Mouse (Mus musculus): Measurements from ENCODE around the gene Exoc6. TPM values are rescaled to one million over a fixed set of nuclear protein-coding genes. Genes with fewer than 3 reads are reported as not detected.

Exoc6 gene
- polyA plus RNA-seq, 1 experiment = 14.3 TPM

DNA sequence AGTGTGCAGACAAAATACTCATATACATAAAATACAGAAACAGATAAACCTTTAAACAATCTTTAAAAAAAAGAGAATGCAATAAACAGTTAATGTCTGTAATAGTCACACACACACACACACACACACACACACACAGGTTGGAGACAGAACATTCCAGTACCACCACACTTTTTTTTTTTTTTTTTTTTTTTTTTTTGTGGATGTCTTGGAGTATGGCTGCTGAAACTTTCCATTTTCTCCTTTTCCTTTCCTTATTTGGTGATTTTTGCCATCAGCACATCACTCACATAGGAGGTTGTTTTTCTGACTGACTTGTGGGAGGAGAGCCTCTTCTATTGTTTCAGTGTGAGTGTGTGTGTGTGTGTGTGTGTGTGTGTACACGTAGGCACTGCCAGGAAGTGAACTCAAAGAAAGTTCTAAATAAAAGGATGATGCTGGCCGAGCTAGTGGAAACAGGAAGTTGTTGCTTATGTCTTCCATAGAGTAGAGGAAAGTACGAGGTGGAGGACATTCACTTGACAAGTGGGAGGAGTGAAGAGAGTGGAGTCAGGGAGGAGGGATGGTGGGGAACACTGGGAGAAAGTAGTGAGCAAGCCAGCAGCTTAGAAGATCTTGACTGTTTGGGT, 15.4 kb upstream of the Exoc6 start:
- H3K4me3 ChIP-seq (ENCODE audit: low read depth, low read length) = no peak overlapping the region
- H3K27me3 ChIP-seq (ENCODE audit: control insufficient read depth, insufficient read depth, low read length, poor library complexity, severe bottlenecking) = no peaks in the 10 kb centered on the region; the same call in 1 of the 2 replicates
- TF ChIP-seq CTCF (IDR thresholded peaks at IDR 0.05; ENCODE audit: low read depth, low read length) (no peak), EP300 (IDR thresholded peaks at IDR 0.05; ENCODE audit: insufficient read depth, low read depth, low read length) (no peak), POLR2A (IDR thresholded peaks at IDR 0.05; ENCODE audit: insufficient read depth, low read length) (no peak)
- H3K9me3 ChIP-seq (replicated peaks; ENCODE audit: control insufficient read depth, insufficient read depth, low read length, poor library complexity, severe bottlenecking) = no peaks in the 10 kb centered on the region
- H3K4me1 ChIP-seq (ENCODE audit: control insufficient read depth, insufficient read depth, low read length) = no peaks in the 10 kb centered on the region
- no peak overlapping the region for H3K27ac ChIP-seq (ENCODE audit: insufficient read depth, low read length)
- no peaks in the 10 kb centered on the region for H3K36me3 ChIP-seq (ENCODE audit: control insufficient read depth, insufficient read depth, low read length, poor library complexity, severe bottlenecking)
- H3K9ac ChIP-seq (ENCODE audit: low read depth, poor library complexity, severe bottlenecking) = no peak overlapping the region

DNA sequence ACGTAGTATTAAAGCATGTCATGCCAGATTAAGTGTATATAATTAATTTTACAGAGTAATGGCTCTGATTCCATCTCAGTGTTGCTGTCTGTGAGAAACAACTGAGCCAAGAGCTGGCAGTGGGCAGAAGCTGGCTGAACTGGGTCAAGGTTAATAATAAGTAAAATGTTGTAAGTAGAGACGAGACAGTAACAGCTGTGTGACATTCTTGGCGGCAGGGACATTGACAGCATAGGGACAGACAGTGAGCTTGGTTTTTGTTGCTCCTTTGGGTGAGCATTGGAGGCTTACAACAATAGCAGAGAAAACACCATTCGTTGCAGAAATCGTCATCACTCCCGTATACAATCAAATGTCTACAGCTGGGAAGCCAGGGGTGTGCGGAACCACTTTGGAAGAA, 13.8 kb upstream of the Exoc6 start:
- H3K9me3 ChIP-seq (replicated peaks; ENCODE audit: control insufficient read depth, insufficient read depth, low read length, poor library complexity, severe bottlenecking) = no peaks in the 10 kb centered on the region
- H3K36me3 ChIP-seq (ENCODE audit: control insufficient read depth, insufficient read depth, low read length, poor library complexity, severe bottlenecking) = no peaks in the 10 kb centered on the region
- TF ChIP-seq CTCF (IDR thresholded peaks at IDR 0.05; ENCODE audit: low read depth, low read length) = no peak
- no peak for TF ChIP-seq POLR2A (IDR thresholded peaks at IDR 0.05; ENCODE audit: insufficient read depth, low read length)
- no peak for TF ChIP-seq EP300 (IDR thresholded peaks at IDR 0.05; ENCODE audit: insufficient read depth, low read depth, low read length)
- no peak overlapping the region for H3K9ac ChIP-seq (ENCODE audit: low read depth, poor library complexity, severe bottlenecking)
- no peaks in the 10 kb centered on the region; the same call in 1 of the 2 replicates for H3K27me3 ChIP-seq (ENCODE audit: control insufficient read depth, insufficient read depth, low read length, poor library complexity, severe bottlenecking)
- H3K4me3 ChIP-seq (ENCODE audit: low read depth, low read length) = no peak overlapping the region
- H3K27ac ChIP-seq (ENCODE audit: insufficient read depth, low read length) = no peak overlapping the region
- H3K4me1 ChIP-seq (ENCODE audit: control insufficient read depth, insufficient read depth, low read length) = no peaks in the 10 kb centered on the region

DNA sequence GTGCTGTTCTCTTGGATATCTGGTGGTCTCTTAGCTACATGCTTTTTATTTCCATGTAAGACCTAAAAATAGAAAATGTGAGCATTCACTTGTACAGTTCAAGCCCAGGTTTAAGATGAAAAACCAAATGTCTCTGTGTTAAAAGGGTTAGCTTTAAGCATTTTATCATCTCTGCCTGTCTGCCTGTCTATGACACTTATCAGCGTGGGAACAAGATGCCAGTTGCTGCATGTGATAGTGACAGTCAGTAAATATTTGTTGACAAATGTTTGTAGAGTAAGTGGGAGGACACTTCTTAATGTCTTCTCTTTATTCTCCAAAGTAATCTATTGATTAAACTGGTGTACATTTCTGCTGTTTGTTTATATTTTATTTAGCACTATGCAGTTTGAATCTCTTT, 12.5 kb upstream of the Exoc6 start:
- no peak overlapping the region for H3K9ac ChIP-seq (ENCODE audit: low read depth, poor library complexity, severe bottlenecking)
- no peaks in the 10 kb centered on the region; the same call in 1 of the 2 replicates for H3K27me3 ChIP-seq (ENCODE audit: control insufficient read depth, insufficient read depth, low read length, poor library complexity, severe bottlenecking)
- H3K4me1 ChIP-seq (ENCODE audit: control insufficient read depth, insufficient read depth, low read length) = no peaks in the 10 kb centered on the region
- no peak for TF ChIP-seq CTCF (IDR thresholded peaks at IDR 0.05; ENCODE audit: low read depth, low read length)
- no peaks in the 10 kb centered on the region for H3K36me3 ChIP-seq (ENCODE audit: control insufficient read depth, insufficient read depth, low read length, poor library complexity, severe bottlenecking)
- H3K27ac ChIP-seq (ENCODE audit: insufficient read depth, low read length) = no peak overlapping the region
- no peaks in the 10 kb centered on the region for H3K9me3 ChIP-seq (replicated peaks; ENCODE audit: control insufficient read depth, insufficient read depth, low read length, poor library complexity, severe bottlenecking)
- no peak overlapping the region for H3K4me3 ChIP-seq (ENCODE audit: low read depth, low read length)

DNA sequence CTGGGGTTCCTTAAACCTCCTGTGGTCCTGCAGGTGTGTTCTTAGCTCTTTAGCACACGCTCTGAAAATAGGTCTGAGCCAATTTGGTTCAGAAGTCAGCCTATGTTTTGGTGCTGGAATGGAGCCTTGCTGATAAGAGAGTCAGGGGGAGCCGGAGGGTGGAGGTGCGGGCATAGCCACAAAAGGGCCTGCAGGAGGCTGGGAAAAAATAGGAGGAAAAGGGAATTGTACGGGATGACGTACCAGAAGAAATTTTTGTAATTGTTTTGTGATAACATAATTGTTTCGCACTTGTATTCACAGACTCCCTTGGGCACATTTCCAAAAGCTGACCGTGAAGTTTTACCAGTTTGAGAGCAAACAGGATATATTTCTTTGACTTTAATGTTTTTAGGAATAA, 10.0 kb upstream of the Exoc6 start:
- no peak overlapping the region for H3K27ac ChIP-seq (ENCODE audit: insufficient read depth, low read length)
- H3K4me1 ChIP-seq (ENCODE audit: control insufficient read depth, insufficient read depth, low read length) = no peaks in the 10 kb centered on the region
- TF ChIP-seq EP300 (IDR thresholded peaks at IDR 0.05; ENCODE audit: insufficient read depth, low read depth, low read length) = no peak
- TF ChIP-seq CTCF (IDR thresholded peaks at IDR 0.05; ENCODE audit: low read depth, low read length) = no peak
- TF ChIP-seq POLR2A (IDR thresholded peaks at IDR 0.05; ENCODE audit: insufficient read depth, low read length) = no peak
- H3K9ac ChIP-seq (ENCODE audit: low read depth, poor library complexity, severe bottlenecking) = no peak overlapping the region
- H3K9me3 ChIP-seq (replicated peaks; ENCODE audit: control insufficient read depth, insufficient read depth, low read length, poor library complexity, severe bottlenecking) = no peaks in the 10 kb centered on the region
- H3K4me3 ChIP-seq (ENCODE audit: low read depth, low read length) = no peak overlapping the region
- no peaks in the 10 kb centered on the region for H3K36me3 ChIP-seq (ENCODE audit: control insufficient read depth, insufficient read depth, low read length, poor library complexity, severe bottlenecking)
- H3K27me3 ChIP-seq (ENCODE audit: control insufficient read depth, insufficient read depth, low read length, poor library complexity, severe bottlenecking) = no peaks in the 10 kb centered on the region

DNA sequence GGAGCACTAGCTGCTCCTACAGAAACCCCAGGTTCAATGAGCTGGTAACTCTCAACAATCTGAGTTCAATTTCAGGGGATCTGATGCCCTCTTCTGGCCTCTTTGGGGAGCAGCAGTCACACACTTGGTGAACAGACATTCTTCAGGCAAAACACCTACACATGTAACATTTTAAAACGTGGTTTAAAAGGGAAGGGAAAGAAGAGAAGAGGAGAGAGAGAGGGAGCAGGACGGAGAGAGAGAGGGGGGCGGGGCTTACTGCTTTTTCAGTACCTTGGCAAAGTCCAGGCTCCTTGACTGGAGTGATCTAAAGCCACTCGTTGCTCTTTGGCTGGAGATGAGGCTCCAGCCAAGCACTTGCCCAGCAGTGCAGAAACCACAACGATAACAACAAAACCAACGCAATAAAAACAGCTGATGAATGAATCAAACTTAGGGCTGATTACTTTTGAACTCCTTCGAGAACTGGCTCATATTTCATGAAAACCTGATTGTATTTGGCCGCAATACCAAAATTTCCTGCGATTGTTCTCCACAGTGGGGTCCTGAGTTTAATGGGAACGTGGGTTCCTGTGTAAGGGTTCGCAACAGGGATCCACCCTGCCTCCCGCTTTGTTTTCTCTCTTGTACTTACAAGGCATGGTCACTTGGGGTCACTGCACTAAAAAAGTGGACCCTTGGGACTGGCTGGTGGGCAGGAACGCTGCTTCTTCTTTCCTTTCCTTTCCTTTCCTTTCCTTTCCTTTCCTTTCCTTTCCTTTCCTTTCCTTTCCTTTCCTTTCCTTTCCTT, 6.5 kb upstream of the Exoc6 start:
- Histone ChIP-seq H3K9ac (ENCODE audit: low read depth, poor library complexity, severe bottlenecking) (no peak overlapping the region), H3K4me1 (ENCODE audit: control insufficient read depth, insufficient read depth, low read length) (no peaks in the 10 kb centered on the region), H3K36me3 (ENCODE audit: control insufficient read depth, insufficient read depth, low read length, poor library complexity, severe bottlenecking) (no peaks in the 10 kb centered on the region), H3K27me3 (ENCODE audit: control insufficient read depth, insufficient read depth, low read length, poor library complexity, severe bottlenecking) (no peaks in the 10 kb centered on the region), H3K9me3 (replicated peaks; ENCODE audit: control insufficient read depth, insufficient read depth, low read length, poor library complexity, severe bottlenecking) (no peaks in the 10 kb centered on the region), H3K4me3 (ENCODE audit: low read depth, low read length) (no peak overlapping the region), H3K27ac (ENCODE audit: insufficient read depth, low read length) (no peak overlapping the region)
- TF ChIP-seq CTCF (IDR thresholded peaks at IDR 0.05; ENCODE audit: low read depth, low read length) = peak; percentile 37
- no peak for TF ChIP-seq POLR2A (IDR thresholded peaks at IDR 0.05; ENCODE audit: insufficient read depth, low read length)

DNA sequence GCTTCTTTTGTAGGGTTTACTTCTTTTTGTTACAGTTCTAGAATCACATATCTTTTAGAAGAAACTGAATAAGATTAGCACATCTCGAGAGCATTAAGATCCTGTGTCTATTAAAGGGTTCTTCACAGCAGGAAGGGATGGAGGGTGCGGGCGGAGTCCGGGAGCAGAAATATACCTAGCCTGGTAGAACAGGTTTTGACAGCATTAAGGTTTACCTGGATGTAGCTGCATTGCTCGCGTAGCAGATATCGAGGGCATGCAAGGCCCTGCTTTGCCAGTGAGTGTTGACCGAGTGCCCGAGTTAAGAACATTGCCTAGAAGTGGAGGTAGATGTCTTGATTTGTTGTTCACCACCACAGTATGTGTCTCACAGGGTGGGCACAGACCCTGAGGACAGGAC, 5.7 kb upstream of the Exoc6 start:
- Histone ChIP-seq H3K4me1 (ENCODE audit: control insufficient read depth, insufficient read depth, low read length) (no peaks in the 10 kb centered on the region), H3K36me3 (ENCODE audit: control insufficient read depth, insufficient read depth, low read length, poor library complexity, severe bottlenecking) (no peaks in the 10 kb centered on the region), H3K27me3 (ENCODE audit: control insufficient read depth, insufficient read depth, low read length, poor library complexity, severe bottlenecking) (no peaks in the 10 kb centered on the region), H3K9me3 (replicated peaks; ENCODE audit: control insufficient read depth, insufficient read depth, low read length, poor library complexity, severe bottlenecking) (no peaks in the 10 kb centered on the region), H3K27ac (ENCODE audit: insufficient read depth, low read length) (no peak overlapping the region), H3K4me3 (ENCODE audit: low read depth, low read length) (no peak overlapping the region), H3K9ac (ENCODE audit: low read depth, poor library complexity, severe bottlenecking) (no peak overlapping the region)
- TF ChIP-seq EP300 (IDR thresholded peaks at IDR 0.05; ENCODE audit: insufficient read depth, low read depth, low read length) (no peak), POLR2A (IDR thresholded peaks at IDR 0.05; ENCODE audit: insufficient read depth, low read length) (no peak), CTCF (IDR thresholded peaks at IDR 0.05; ENCODE audit: low read depth, low read length) (no peak)
